Mouse (Mus musculus): ENCODE results near the gene Timeless. TPM values are rescaled to one million over a fixed set of nuclear protein-coding genes. Genes with fewer than 3 reads are reported as not detected.
"Not testable (repeated sequence)": the region's sequence is repeated elsewhere in the genome, so short reads cannot be mapped to it uniquely, and the experiment has no call there.

Timeless gene
- total and polyA plus RNA-seq, 3 experiments: 28.1 to 61.4 (median 46.7) TPM

GRCm38 (mm10) chr10:128269206-128269910, 37.5 kb downstream of the Timeless start:
- TF ChIP-seq GATA1 (IDR thresholded peaks at IDR 0.05; ENCODE audit: borderline replicate concordance, low read length): no peak
- no peak for TF ChIP-seq POLR2AphosphoS5 (IDR thresholded peaks at IDR 0.05; ENCODE audit: insufficient replicate concordance, low read depth, low read length)
- TF ChIP-seq TAL1 (conservative IDR thresholded peaks at IDR 0.05; ENCODE audit: low read depth, low read length): no peak
- no peak for TF ChIP-seq CTCF (IDR thresholded peaks at IDR 0.05; ENCODE audit: low read depth, low read length)
- TF ChIP-seq GATA2 (IDR thresholded peaks at IDR 0.05; ENCODE audit: borderline replicate concordance, low read depth, low read length): no peak
- H3K36me3 ChIP-seq (replicated peaks): peaks cover 4% of the 10 kb centered on the region
- DNase-seq (ENCODE audit: low spot score) (no peak), ATAC-seq (ENCODE audit: extremely low read depth, insufficient number of reproducible peaks, low FRiP score, poor library complexity, severe bottlenecking) (no peak)
- H3K27me3 ChIP-seq (ENCODE audit: insufficient read depth, low read length): no peaks in the 10 kb centered on the region
- no peaks in the 10 kb centered on the region for H3K9me3 ChIP-seq (replicated peaks)
- H3K4me1 ChIP-seq (ENCODE audit: insufficient read depth, low read depth, low read length): peaks cover 21% of the 10 kb centered on the region
- peak overlapping the region; percentile 11; the same call in 1 of the 2 replicates for H3K4me3 ChIP-seq (ENCODE audit: low read depth, low read length)

GRCm38 (mm10) chr10:128270287-128270841, 38.5 kb downstream of the Timeless start, which contains the start of gene Stat2:
Gene Stat2 (plus strand): TSS chr10:128270559.
- ATAC-seq (ENCODE audit: extremely low read depth, insufficient number of reproducible peaks, low FRiP score, poor library complexity, severe bottlenecking) (peak; percentile 100), DNase-seq (ENCODE audit: low spot score) (peak; percentile 98)
- peaks cover 9% of the 10 kb centered on the region for H3K36me3 ChIP-seq (replicated peaks)
- H3K9me3 ChIP-seq (replicated peaks): no peaks in the 10 kb centered on the region
- peak within 1 kb of the TSS; percentile 78 for H3K4me3 ChIP-seq (ENCODE audit: low read depth, low read length)
- H3K27me3 ChIP-seq (ENCODE audit: insufficient read depth, low read length): no peaks in the 10 kb centered on the region
- peaks cover 25% of the 10 kb centered on the region for H3K4me1 ChIP-seq (ENCODE audit: insufficient read depth, low read depth, low read length)
- TF ChIP-seq POLR2AphosphoS5 (IDR thresholded peaks at IDR 0.05; ENCODE audit: insufficient replicate concordance, low read depth, low read length): no peak
- TF ChIP-seq CTCF (IDR thresholded peaks at IDR 0.05; ENCODE audit: low read depth, low read length): no peak
- TF ChIP-seq GATA2 (IDR thresholded peaks at IDR 0.05; ENCODE audit: borderline replicate concordance, low read depth, low read length): no peak
- no peak for TF ChIP-seq GATA1 (IDR thresholded peaks at IDR 0.05; ENCODE audit: borderline replicate concordance, low read length)
- no peak for TF ChIP-seq TAL1 (conservative IDR thresholded peaks at IDR 0.05; ENCODE audit: low read depth, low read length)

GRCm38 (mm10) chr10:128270866-128271265, 39.0 kb downstream of the Timeless start:
- ATAC-seq (ENCODE audit: extremely low read depth, insufficient number of reproducible peaks, low FRiP score, poor library complexity, severe bottlenecking) (no peak), DNase-seq (ENCODE audit: low spot score) (no peak)
- H3K9me3 ChIP-seq (replicated peaks): no peaks in the 10 kb centered on the region
- H3K4me1 ChIP-seq (ENCODE audit: insufficient read depth, low read depth, low read length): peaks cover 25% of the 10 kb centered on the region
- TF ChIP-seq POLR2AphosphoS5 (IDR thresholded peaks at IDR 0.05; ENCODE audit: insufficient replicate concordance, low read depth, low read length): no peak
- no peak for TF ChIP-seq CTCF (IDR thresholded peaks at IDR 0.05; ENCODE audit: low read depth, low read length)
- H3K27me3 ChIP-seq (ENCODE audit: insufficient read depth, low read length): no peaks in the 10 kb centered on the region
- peak overlapping the region; percentile 78 for H3K4me3 ChIP-seq (ENCODE audit: low read depth, low read length)
- peaks cover 9% of the 10 kb centered on the region for H3K36me3 ChIP-seq (replicated peaks)

- Histone ChIP-seq H3K9me3 (replicated peaks) (no peaks in the 10 kb centered on the region), H3K27me3 (ENCODE audit: insufficient read depth, low read length) (no peaks in the 10 kb centered on the region), H3K4me3 (ENCODE audit: low read depth, low read length) (no peak overlapping the region), H3K36me3 (replicated peaks) (peaks cover 17% of the 10 kb centered on the region), H3K4me1 (ENCODE audit: insufficient read depth, low read depth, low read length) (peaks cover 25% of the 10 kb centered on the region)
- no peak for TF ChIP-seq POLR2AphosphoS5 (IDR thresholded peaks at IDR 0.05; ENCODE audit: insufficient replicate concordance, low read depth, low read length)
- no peak for TF ChIP-seq GATA1 (IDR thresholded peaks at IDR 0.05; ENCODE audit: borderline replicate concordance, low read length)
- TF ChIP-seq GATA2 (IDR thresholded peaks at IDR 0.05; ENCODE audit: borderline replicate concordance, low read depth, low read length): no peak
- no peak for TF ChIP-seq TAL1 (conservative IDR thresholded peaks at IDR 0.05; ENCODE audit: low read depth, low read length)
- TF ChIP-seq CTCF (IDR thresholded peaks at IDR 0.05; ENCODE audit: low read depth, low read length): no peak
- DNase-seq (ENCODE audit: low spot score) (no peak), ATAC-seq (ENCODE audit: extremely low read depth, insufficient number of reproducible peaks, low FRiP score, poor library complexity, severe bottlenecking) (no peak)
Measured at GRCm38 (mm10) chr10:128271883-128272282, 40.0 kb downstream of the Timeless start.

- peaks cover 27% of the 10 kb centered on the region for H3K36me3 ChIP-seq (replicated peaks)
- H3K4me1 ChIP-seq (ENCODE audit: insufficient read depth, low read depth, low read length): peaks cover 27% of the 10 kb centered on the region
- not testable (repeated sequence) for DNase-seq (ENCODE audit: low spot score); H3K4me3 ChIP-seq (ENCODE audit: low read depth, low read length); H3K27me3 ChIP-seq (ENCODE audit: insufficient read depth, low read length); ATAC-seq (ENCODE audit: extremely low read depth, insufficient number of reproducible peaks, low FRiP score, poor library complexity, severe bottlenecking); H3K9me3 ChIP-seq (replicated peaks)
Measured at GRCm38 (mm10) chr10:128272819-128273439, 41.1 kb downstream of the Timeless start.

GRCm38 (mm10) chr10:128275374-128275773, 43.5 kb downstream of the Timeless start:
- peaks cover 15% of the 10 kb centered on the region; the same call in 1 of the 2 replicates for H3K4me1 ChIP-seq (ENCODE audit: insufficient read depth, low read depth, low read length)
- DNase-seq (ENCODE audit: low spot score); H3K9me3 ChIP-seq (replicated peaks); H3K4me3 ChIP-seq (ENCODE audit: low read depth, low read length); H3K27me3 ChIP-seq (ENCODE audit: insufficient read depth, low read length); ATAC-seq (ENCODE audit: extremely low read depth, insufficient number of reproducible peaks, low FRiP score, poor library complexity, severe bottlenecking): not testable (repeated sequence)
- H3K36me3 ChIP-seq (replicated peaks): peaks cover 49% of the 10 kb centered on the region
